Mouse (Mus musculus): Measurements from ENCODE around the gene Ifne.
A peak's percentile ranks its signal among the peaks of the same experiment; 100 is the strongest.
"Not testable (repeated sequence)": the region's sequence is repeated elsewhere in the genome, so short reads cannot be mapped to it uniquely, and the experiment has no call there.

Ifne gene

GRCm38 (mm10) chr4:88867366-88867925, 12.6 kb downstream of the Ifne start:
- peak; percentile 86 for DNase-seq

GRCm38 (mm10) chr4:88865011-88865569, 14.9 kb downstream of the Ifne start:
- DNase-seq = no peak

GRCm38 (mm10) chr4:88864599-88864998, 15.4 kb downstream of the Ifne start:
- DNase-seq = no peak

- no peak for DNase-seq
Measured at GRCm38 (mm10) chr4:88863309-88863708, 16.7 kb downstream of the Ifne start.

GRCm38 (mm10) chr4:88859214-88859613, 20.8 kb downstream of the Ifne start:
- DNase-seq = no peak

- DNase-seq = no peak
Measured at GRCm38 (mm10) chr4:88851026-88851763, 28.8 kb downstream of the Ifne start.

- no peak for DNase-seq
Measured at GRCm38 (mm10) chr4:88849698-88850097, 30.3 kb downstream of the Ifne start, which contains the start of gene Ifna1. Gene Ifna1, plus strand, starts transcription at chr4:88850087.

GRCm38 (mm10) chr4:88845334-88845733, 34.7 kb downstream of the Ifne start:
- DNase-seq = no peak

- DNase-seq = no peak
Measured at GRCm38 (mm10) chr4:88841438-88841911, 38.5 kb downstream of the Ifne start, which contains the start of gene Ifna4. Gene Ifna4, plus strand, starts transcription at chr4:88841861.

- DNase-seq = no peak
Measured at GRCm38 (mm10) chr4:88840058-88840457, 39.9 kb downstream of the Ifne start.

- peak; percentile 16 for DNase-seq
Measured at GRCm38 (mm10) chr4:88838828-88839227, 41.2 kb downstream of the Ifne start.

- not testable (repeated sequence) for DNase-seq
Measured at GRCm38 (mm10) chr4:88835225-88835624, 44.8 kb downstream of the Ifne start, which contains the start of gene Ifna5. Gene Ifna5, plus strand, starts transcription at chr4:88835525.

- peak; percentile 47 for DNase-seq
Measured at GRCm38 (mm10) chr4:88830523-88830922, 49.5 kb downstream of the Ifne start.

All from lung, postnatal 10 days (tissue).